Mouse (Mus musculus): ENCODE data around the gene Plekhg2.

GRCm38 (mm10) chr7:28384162-28384561 is 11.8 kb upstream of the Plekhg2 start:
- TF ChIP-seq POLR2A (IDR thresholded peaks at IDR 0.05; ENCODE audit: insufficient read depth, low read depth, low read length) (no peak), CTCF (IDR thresholded peaks at IDR 0.05) (no peak), EP300 (IDR thresholded peaks at IDR 0.05; ENCODE audit: insufficient read depth, low read depth, low read length) (no peak)
